Mouse (Mus musculus) mouse trophoblast stem cell (cell line): ENCODE data around the gene Gm5591.
"Not testable (repeated sequence)": the region's sequence is repeated elsewhere in the genome, so short reads cannot be mapped to it uniquely, and the experiment has no call there.

Experiments
- in situ Hi-C, 2 experiments: fragments of 300-500 bp; cut with MseI, MboI; formaldehyde crosslinking; loops; 2 replicates in 1 of 2; 3 replicates in 1 of 2; pipeline ENCODE4 v1.15.1; 2025

The Gm5591 gene

GRCm38 (mm10) chr7:38528093-38528492 is at the start of gene Gm5591:
Gene Gm5591 (minus strand): TSS chr7:38528193.
- in situ Hi-C loops: not testable (repeated sequence)

- in situ Hi-C loops: not testable (repeated sequence)
Measured at GRCm38 (mm10) chr7:38488468-38488867, 39.5 kb downstream of the Gm5591 start.
